Mouse (Mus musculus): ENCODE measurements around the gene A030005L19Rik. TPM values are rescaled to one million over a fixed set of nuclear protein-coding genes. Genes with fewer than 3 reads are reported as not detected.
"Not testable (repeated sequence)": the region's sequence is repeated elsewhere in the genome, so short reads cannot be mapped to it uniquely, and the experiment has no call there.

The A030005L19Rik gene
- polyA plus RNA-seq (2015; fragmentation: Nextera tagmentation; extraction: Ambion mirVana) = 0.16 and 0.19 TPM in 2 replicates

DNA sequence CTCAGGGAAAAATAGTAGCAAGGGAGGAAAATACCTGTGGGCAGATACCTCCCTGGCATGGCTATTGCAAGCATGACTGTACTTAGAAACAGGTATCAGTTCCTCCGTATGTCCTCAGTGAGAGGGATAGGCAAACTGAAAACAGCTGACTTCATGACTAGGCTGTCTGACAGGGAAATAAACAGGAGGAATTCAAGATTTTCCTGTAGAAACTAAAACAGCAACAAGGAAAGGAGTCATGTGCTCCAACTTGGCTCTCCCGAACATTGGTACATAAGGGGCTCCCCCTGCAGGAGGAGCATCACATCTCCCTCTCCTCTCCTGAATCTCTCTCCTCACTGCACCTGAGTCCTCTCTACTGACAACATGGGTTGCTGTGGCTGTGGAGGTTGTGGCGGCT lies at the start of gene A030005L19Rik:
A030005L19Rik (plus strand) TSS at position 301 of the 400 bp plus-strand sequence.
- H3K4me2 ChIP-seq = no peak within 1 kb of the TSS
- DNase-seq (no peak), ATAC-seq (ENCODE audit: low read depth) (no peak)
- H3K4me1 ChIP-seq (replicated peaks) = peaks cover 20% of the 10 kb centered on the region
- no peaks in the 10 kb centered on the region for H3K27me3 ChIP-seq
- WGBS (ENCODE audit: insufficient replicate concordance) = 77% methylated on average over 3 of the region's 3 CpGs
- H3K4me3 ChIP-seq (replicated peaks) = no peak within 1 kb of the TSS
- no peaks in the 10 kb centered on the region for H3K9me3 ChIP-seq (replicated peaks)
- H3K27ac ChIP-seq = no peak within 1 kb of the TSS
- H3K9ac ChIP-seq = no peak within 1 kb of the TSS
- 0 out of 2 replicates have a peak, but pooled peaks cover 5% of the 10 kb centered on the region for H3K36me3 ChIP-seq

DNA sequence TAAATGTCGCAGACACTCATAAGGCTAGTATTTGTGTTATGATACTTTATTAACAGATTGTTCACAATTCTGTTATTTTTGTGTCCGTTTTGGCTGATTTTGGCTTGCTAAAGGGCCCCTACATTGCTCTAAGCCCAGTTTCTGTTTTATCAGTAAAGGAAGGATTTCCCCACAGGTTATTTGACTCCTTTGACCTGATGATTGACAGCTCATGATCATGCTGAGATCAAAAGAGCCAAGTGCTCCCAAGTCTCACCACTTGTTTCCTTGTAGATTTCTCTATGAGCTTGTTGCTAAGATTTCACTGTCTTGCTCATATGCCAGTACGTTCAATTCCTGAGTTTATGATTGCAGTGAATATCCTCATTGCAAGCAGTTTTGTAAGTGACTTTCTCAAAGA lies 42.9 kb upstream of the A030005L19Rik start:
- H3K9ac ChIP-seq = no peak overlapping the region
- WGBS (ENCODE audit: insufficient replicate concordance) = 88% methylated on average over 3 of the region's 3 CpGs
- H3K4me3 ChIP-seq (replicated peaks) = no peak overlapping the region
- DNase-seq = no peak
- H3K4me2 ChIP-seq = no peak overlapping the region
- ATAC-seq (ENCODE audit: low read depth) = no peak
- H3K9me3 ChIP-seq (replicated peaks) = no peaks in the 10 kb centered on the region
- peaks cover 10% of the 10 kb centered on the region for H3K4me1 ChIP-seq (replicated peaks)
- no peak overlapping the region for H3K27ac ChIP-seq
- no peaks in the 10 kb centered on the region for H3K27me3 ChIP-seq
- H3K36me3 ChIP-seq = peaks cover 58% of the 10 kb centered on the region

GRCm38 (mm10) chr1:82879172-82879571 lies 34.0 kb upstream of the A030005L19Rik start:
- Histone ChIP-seq H3K36me3 (peaks cover 80% of the 10 kb centered on the region), H3K4me2 (no peak overlapping the region)
- WGBS (ENCODE audit: insufficient replicate concordance) = 57% methylated on average over 2 of the region's 2 CpGs

GRCm38 (mm10) chr1:82880196-82880595 lies 32.9 kb upstream of the A030005L19Rik start:
- peaks cover 81% of the 10 kb centered on the region for H3K36me3 ChIP-seq
- H3K27me3 ChIP-seq = no peaks in the 10 kb centered on the region
- H3K27ac ChIP-seq = no peak overlapping the region
- H3K4me3 ChIP-seq (replicated peaks) = no peak overlapping the region
- no peaks in the 10 kb centered on the region for H3K4me1 ChIP-seq (replicated peaks)
- no peaks in the 10 kb centered on the region for H3K9me3 ChIP-seq (replicated peaks)
- 92% methylated on average over 8 of the region's 8 CpGs for WGBS (ENCODE audit: insufficient replicate concordance)
- no peak overlapping the region for H3K4me2 ChIP-seq
- H3K9ac ChIP-seq = no peak overlapping the region
- DNase-seq (no peak), ATAC-seq (ENCODE audit: low read depth) (no peak)

More at GRCm38 (mm10) chr1:82879172-82879571, 34.0 kb upstream of the A030005L19Rik start:
- H3K9ac ChIP-seq = no peak overlapping the region
- no peaks in the 10 kb centered on the region for H3K27me3 ChIP-seq
- DNase-seq = no peak
- no peak overlapping the region for H3K27ac ChIP-seq
- no peaks in the 10 kb centered on the region for H3K4me1 ChIP-seq (replicated peaks)
- no peak for ATAC-seq (ENCODE audit: low read depth)
- no peaks in the 10 kb centered on the region for H3K9me3 ChIP-seq (replicated peaks)
- H3K4me3 ChIP-seq (replicated peaks) = no peak overlapping the region

GRCm38 (mm10) chr1:82893269-82893668 lies 19.9 kb upstream of the A030005L19Rik start:
- no peak for DNase-seq
- H3K9me3 ChIP-seq (replicated peaks) = no peaks in the 10 kb centered on the region
- 94% methylated on average over 7 of the region's 7 CpGs for WGBS (ENCODE audit: insufficient replicate concordance)
- peaks cover 82% of the 10 kb centered on the region for H3K36me3 ChIP-seq
- no peak for ATAC-seq (ENCODE audit: low read depth)
- no peak overlapping the region for H3K27ac ChIP-seq
- H3K4me3 ChIP-seq (replicated peaks) = no peak overlapping the region
- H3K4me2 ChIP-seq = no peak overlapping the region
- H3K4me1 ChIP-seq (replicated peaks) = no peaks in the 10 kb centered on the region
- H3K27me3 ChIP-seq = no peaks in the 10 kb centered on the region
- no peak overlapping the region for H3K9ac ChIP-seq

GRCm38 (mm10) chr1:82900567-82900966 lies 12.6 kb upstream of the A030005L19Rik start:
- H3K36me3 ChIP-seq = peaks cover 70% of the 10 kb centered on the region
- WGBS (ENCODE audit: insufficient replicate concordance) = 88% methylated on average over 1 of the region's 1 CpGs
- H3K9me3 ChIP-seq (replicated peaks) = no peaks in the 10 kb centered on the region
- H3K9ac ChIP-seq = no peak overlapping the region
- no peaks in the 10 kb centered on the region for H3K27me3 ChIP-seq
- no peak overlapping the region for H3K27ac ChIP-seq
- no peak overlapping the region for H3K4me3 ChIP-seq (replicated peaks)
- no peak overlapping the region for H3K4me2 ChIP-seq
- DNase-seq (no peak), ATAC-seq (ENCODE audit: low read depth) (no peak)
- no peaks in the 10 kb centered on the region for H3K4me1 ChIP-seq (replicated peaks)

DNA sequence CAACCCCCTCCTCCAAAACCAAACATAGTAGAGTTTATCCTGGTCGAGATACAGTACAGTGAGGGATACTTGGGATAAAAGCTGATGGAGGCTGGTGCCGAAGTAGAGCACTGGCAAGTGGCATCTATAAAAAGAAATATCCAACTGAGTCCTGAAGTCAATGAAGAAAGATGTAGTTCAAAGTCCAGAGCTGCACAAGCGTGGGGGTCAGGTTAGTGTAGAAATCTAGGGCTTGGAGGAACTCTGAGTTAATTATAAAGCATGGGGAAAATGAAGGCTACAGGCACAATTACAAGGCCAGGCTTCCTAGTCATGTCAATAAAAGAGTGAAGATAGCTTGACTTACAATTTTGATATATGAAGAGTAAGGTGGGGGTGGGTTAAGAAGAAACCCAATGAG lies 11.9 kb upstream of the A030005L19Rik start:
- no peak overlapping the region for H3K4me2 ChIP-seq
- WGBS (ENCODE audit: insufficient replicate concordance) = 86% methylated on average over 3 of the region's 3 CpGs
- H3K4me1 ChIP-seq (replicated peaks) = no peaks in the 10 kb centered on the region
- H3K36me3 ChIP-seq = peaks cover 68% of the 10 kb centered on the region
- ATAC-seq (ENCODE audit: low read depth) = no peak
- no peak overlapping the region for H3K27ac ChIP-seq
- no peak overlapping the region for H3K4me3 ChIP-seq (replicated peaks)
- H3K27me3 ChIP-seq = no peaks in the 10 kb centered on the region
- no peak overlapping the region for H3K9ac ChIP-seq
- H3K9me3 ChIP-seq (replicated peaks) = no peaks in the 10 kb centered on the region
- no peak for DNase-seq

DNA sequence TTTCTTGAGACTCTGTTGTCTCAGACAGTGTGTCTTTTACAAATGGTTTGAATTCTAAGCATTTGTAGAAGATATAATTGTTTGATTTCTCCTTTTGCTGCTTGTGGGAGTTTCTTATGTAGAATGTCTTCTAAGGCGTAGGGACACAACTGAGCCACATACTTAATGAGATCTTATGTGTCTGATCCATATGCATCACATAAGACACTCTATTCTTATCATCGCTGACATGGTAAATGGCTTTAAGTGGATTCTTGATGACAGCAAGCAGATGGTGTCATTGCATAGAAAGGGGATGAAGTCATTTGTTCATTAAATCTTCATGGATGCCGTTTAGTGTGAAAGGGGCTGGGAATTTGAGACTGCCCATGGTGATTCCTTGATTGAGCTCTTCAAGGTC lies 7.2 kb upstream of the A030005L19Rik start:
- peaks cover 38% of the 10 kb centered on the region for H3K36me3 ChIP-seq
- H3K9ac ChIP-seq = no peak overlapping the region
- 86% methylated on average over 3 of the region's 3 CpGs for WGBS (ENCODE audit: insufficient replicate concordance)
- H3K4me1 ChIP-seq (replicated peaks) = peaks cover 5% of the 10 kb centered on the region
- no peak overlapping the region for H3K4me2 ChIP-seq
- DNase-seq (no peak), ATAC-seq (ENCODE audit: low read depth) (no peak)
- no peak overlapping the region for H3K27ac ChIP-seq
- H3K4me3 ChIP-seq (replicated peaks) = no peak overlapping the region
- H3K27me3 ChIP-seq = no peaks in the 10 kb centered on the region
- no peaks in the 10 kb centered on the region for H3K9me3 ChIP-seq (replicated peaks)

- WGBS (ENCODE audit: insufficient replicate concordance) = 72% methylated on average over 5 of the region's 5 CpGs
These were observed 309 bp downstream of the A030005L19Rik start for GRCm38 (mm10) chr1:82913434-82913833.

GRCm38 (mm10) chr1:82924650-82925049 lies 11.5 kb downstream of the A030005L19Rik start, which contains the start of gene A030014E15Rik:
Gene A030014E15Rik (plus strand): TSS chr1:82924917.
- Histone ChIP-seq H3K4me3 (replicated peaks) (no peak within 1 kb of the TSS), H3K4me1 (replicated peaks) (no peaks in the 10 kb centered on the region), H3K4me2 (no peak within 1 kb of the TSS), H3K27ac (no peak within 1 kb of the TSS), H3K9me3 (replicated peaks) (no peaks in the 10 kb centered on the region), H3K9ac (no peak within 1 kb of the TSS), H3K36me3 (no peaks in the 10 kb centered on the region), H3K27me3 (no peaks in the 10 kb centered on the region)
- DNase-seq (no peak), ATAC-seq (ENCODE audit: low read depth) (no peak)
- 76% methylated on average over 6 of the region's 6 CpGs for WGBS (ENCODE audit: insufficient replicate concordance)

More at GRCm38 (mm10) chr1:82913434-82913833, 309 bp downstream of the A030005L19Rik start:
- H3K4me1 ChIP-seq (replicated peaks) = peaks cover 20% of the 10 kb centered on the region
- H3K27me3 ChIP-seq; ATAC-seq (ENCODE audit: low read depth); H3K4me2 ChIP-seq; H3K9me3 ChIP-seq (replicated peaks); H3K4me3 ChIP-seq (replicated peaks); H3K9ac ChIP-seq; DNase-seq; H3K36me3 ChIP-seq; H3K27ac ChIP-seq: not testable (repeated sequence)

DNA sequence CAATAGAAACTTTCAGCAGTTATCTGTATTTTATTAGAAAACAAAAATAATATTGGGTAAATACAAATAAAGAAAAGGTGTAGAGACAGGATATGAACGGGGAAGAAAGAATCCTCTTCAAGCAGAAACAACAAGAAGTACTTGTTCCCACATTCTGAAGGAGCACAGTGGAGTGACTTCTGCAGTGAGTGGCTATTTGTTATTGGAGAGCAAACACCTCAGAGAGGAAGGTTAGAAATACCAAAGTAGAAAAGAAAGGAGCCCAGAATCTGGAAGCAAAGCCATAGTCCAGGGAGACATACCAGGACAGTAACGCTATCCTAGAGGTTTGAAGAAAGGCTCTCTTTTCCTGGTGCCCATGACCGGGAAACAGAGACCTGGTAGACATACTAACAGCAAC lies 17.4 kb downstream of the A030005L19Rik start:
- not testable (repeated sequence) for H3K36me3 ChIP-seq; H3K9me3 ChIP-seq (replicated peaks); H3K27me3 ChIP-seq; DNase-seq; H3K4me2 ChIP-seq; ATAC-seq (ENCODE audit: low read depth); H3K4me3 ChIP-seq (replicated peaks); H3K27ac ChIP-seq; H3K9ac ChIP-seq; H3K4me1 ChIP-seq (replicated peaks)
- WGBS (ENCODE audit: insufficient replicate concordance) = 67% methylated on average over 3 of the region's 3 CpGs

DNA sequence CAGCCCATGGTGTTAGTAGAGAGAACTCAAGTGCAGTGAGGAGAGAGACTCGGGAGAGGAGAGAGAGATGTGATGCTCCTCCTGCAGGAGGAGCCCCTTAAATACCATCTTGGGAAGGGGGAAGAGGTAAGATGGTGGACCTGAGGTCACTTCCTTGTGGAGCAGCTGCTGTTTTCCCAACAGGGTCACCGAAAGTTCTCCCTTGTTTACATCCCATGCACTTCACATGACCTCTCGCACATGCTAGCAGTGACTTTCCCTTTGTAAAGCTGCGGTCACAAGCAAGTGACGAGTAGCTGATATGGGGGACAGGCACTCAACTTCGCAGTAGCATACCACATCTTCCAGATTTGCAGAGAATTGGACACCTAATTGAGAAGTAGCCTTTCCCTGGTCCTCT lies 18.2 kb downstream of the A030005L19Rik start, which contains the start of gene Gm6217:
Gm6217 (minus strand) TSS at position 74 of the 400 bp plus-strand sequence.
- not testable (repeated sequence) for H3K4me2 ChIP-seq; H3K4me1 ChIP-seq (replicated peaks); H3K27ac ChIP-seq; H3K36me3 ChIP-seq; DNase-seq; ATAC-seq (ENCODE audit: low read depth); H3K27me3 ChIP-seq; H3K9me3 ChIP-seq (replicated peaks); H3K9ac ChIP-seq; H3K4me3 ChIP-seq (replicated peaks)
- WGBS (ENCODE audit: insufficient replicate concordance) = no CpG with 5 or more reads among the region's 6 CpGs
